Mouse (Mus musculus) forebrain, postnatal 0 days (tissue): Measurements from ENCODE around the gene Ffar2. TPM values are rescaled to one million over a fixed set of nuclear protein-coding genes. Genes with fewer than 3 reads are reported as not detected.
"Not testable (repeated sequence)": the region's sequence is repeated elsewhere in the genome, so short reads cannot be mapped to it uniquely, and the experiment has no call there.

ENCODE experiments used
- ATAC-seq: fragments of 200-750 bp; cut with Nextera tagmentation; 2 replicates; pipeline ENCODE4 v1.8.0; 2017; ENCODE audit warnings: mild to moderate bottlenecking, moderate library complexity
- DNase-seq: peaks from one replicate; pipeline ENCODE4 v3.0.0-alpha.2; 2015
- H3K27ac ChIP-seq: fragments of 300-500 bp; sonication (generic); 2 replicates; pipeline ENCODE4 v1.5.1; 2014; ENCODE audit warnings: low read depth, mild to moderate bottlenecking, antibody characterized with exemption, low read length, moderate library complexity, mixed read lengths
- H3K27me3 ChIP-seq: fragments of 300-500 bp; sonication (generic); 2 replicates; pipeline ENCODE4 v1.6.1; 2014; ENCODE audit warnings: mild to moderate bottlenecking, low read length, mixed read lengths; ENCODE audit not compliant: insufficient read depth
- H3K36me3 ChIP-seq: fragments of 300-500 bp; sonication (generic); 2 replicates; pipeline ENCODE4 v1.6.1; 2014; ENCODE audit warnings: mild to moderate bottlenecking, moderate library complexity; ENCODE audit not compliant: insufficient read depth
- H3K4me1 ChIP-seq: fragments of 300-500 bp; sonication (generic); 2 replicates; pipeline ENCODE4 v1.6.1; 2014; ENCODE audit warnings: antibody characterized with exemption; ENCODE audit not compliant: insufficient read depth
- H3K4me2 ChIP-seq: fragments of 300-500 bp; sonication (generic); 2 replicates; pipeline ENCODE4 v1.6.1; 2014; ENCODE audit warnings: low read depth, mild to moderate bottlenecking, moderate library complexity
- H3K4me3 ChIP-seq: fragments of 300-500 bp; sonication (generic); 2 replicates; pipeline ENCODE4 v1.5.1; 2014; ENCODE audit warnings: low read depth, low read length, mixed read lengths
- H3K9ac ChIP-seq: fragments of 300-500 bp; sonication (generic); 2 replicates; pipeline ENCODE4 v1.6.1; 2014; ENCODE audit warnings: mild to moderate bottlenecking
- H3K9me3 ChIP-seq: fragments of 300-500 bp; sonication (generic); 2 replicates; pipeline ENCODE4 v1.6.1; 2016; ENCODE audit warnings: low read length
- CTCF ChIP-seq: sonication (generic); IDR thresholded peaks from 2 replicates; pipeline ENCODE4 v1.5.1; 2016; ENCODE audit warnings: antibody characterized with exemption, control low read depth, low read depth
- WGBS: fragments of 180-500 bp; shearing (Covaris S2); extraction: QIAGEN DNeasy Blood & Tissue Kit; methylation state at CpG from one replicate; pipeline ENCODE4 v1.1.7; 2014; 5-methylcytosine and 5-hydroxymethylcytosine counted together
- polyA plus RNA-seq: library from polyadenylated mRNA; unstranded; fragments of >200 nt; fragmentation: Nextera tagmentation; extraction: Ambion mirVana; gene quantifications from 2 replicates; pipeline ENCODE4 v1.2.1, GENCODE M21; 2015
- total RNA-seq: library from RNA; depleted of rRNA; stranded (reverse); fragments of >200 nt; gene quantifications from 2 replicates; pipeline ENCODE4 v1.2.3, GENCODE M21; 2014

The Ffar2 gene
- total and polyA plus RNA-seq, 2 experiments from 2014 or later: 0.07 TPM; not detected in 1

GRCm38 (mm10) chr7:30841379-30841778, 17.8 kb upstream of the Ffar2 start:
- no peak overlapping the region for H3K9ac ChIP-seq
- H3K4me3 ChIP-seq: no peak overlapping the region
- DNase-seq (no peak), ATAC-seq (no peak)
- TF ChIP-seq CTCF: no peak
- no peak overlapping the region for H3K27ac ChIP-seq
- no peaks in the 10 kb centered on the region for H3K9me3 ChIP-seq
- no peaks in the 10 kb centered on the region for H3K4me1 ChIP-seq
- no peak overlapping the region for H3K4me2 ChIP-seq
- WGBS: 78% methylated on average over 4 of the region's 4 CpGs
- H3K27me3 ChIP-seq: no peaks in the 10 kb centered on the region
- no peaks in the 10 kb centered on the region for H3K36me3 ChIP-seq

- Histone ChIP-seq H3K4me3 (no peak overlapping the region), H3K36me3 (no peaks in the 10 kb centered on the region), H3K9me3 (no peaks in the 10 kb centered on the region), H3K27me3 (no peaks in the 10 kb centered on the region), H3K27ac (no peak overlapping the region), H3K4me2 (no peak overlapping the region), H3K9ac (no peak overlapping the region), H3K4me1 (no peaks in the 10 kb centered on the region)
- 42% methylated on average over 3 of the region's 3 CpGs for WGBS
- DNase-seq (no peak), ATAC-seq (no peak)
- no peak for TF ChIP-seq CTCF
These were observed 16.7 kb upstream of the Ffar2 start for GRCm38 (mm10) chr7:30840306-30840705.

DNA sequence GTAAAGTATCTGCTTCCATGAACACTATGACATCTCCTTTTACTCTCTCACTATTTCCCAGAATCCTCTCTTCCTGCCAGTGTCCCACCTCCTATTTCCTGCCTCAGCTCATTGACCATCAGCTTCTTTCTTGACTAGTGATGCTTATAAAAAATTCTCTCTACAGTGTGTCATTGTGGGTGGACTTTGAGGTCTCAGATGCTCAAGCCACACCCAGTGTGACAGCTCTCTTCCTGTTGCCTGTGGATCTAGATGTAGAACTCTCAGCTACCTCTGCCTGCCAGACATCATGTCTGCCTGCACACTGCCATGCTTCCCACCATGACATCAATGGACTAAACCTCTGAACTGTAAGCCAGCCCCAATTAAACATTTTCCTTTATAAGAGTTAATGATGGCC, 13.7 kb upstream of the Ffar2 start:
- H3K27me3 ChIP-seq: no peaks in the 10 kb centered on the region
- no peak overlapping the region for H3K9ac ChIP-seq
- DNase-seq (no peak), ATAC-seq (no peak)
- no peak overlapping the region for H3K4me2 ChIP-seq
- H3K4me3 ChIP-seq: no peak overlapping the region
- no peak for TF ChIP-seq CTCF
- no peaks in the 10 kb centered on the region for H3K4me1 ChIP-seq
- H3K36me3 ChIP-seq: no peaks in the 10 kb centered on the region
- no peaks in the 10 kb centered on the region for H3K9me3 ChIP-seq
- H3K27ac ChIP-seq: no peak overlapping the region

GRCm38 (mm10) chr7:30832684-30833083, 9.1 kb upstream of the Ffar2 start:
- H3K9ac ChIP-seq, H3K9me3 ChIP-seq, DNase-seq, H3K4me1 ChIP-seq, ATAC-seq, H3K36me3 ChIP-seq, H3K4me2 ChIP-seq, H3K27ac ChIP-seq, H3K27me3 ChIP-seq, H3K4me3 ChIP-seq: not testable (repeated sequence)
- WGBS: 64% methylated on average over 7 of the region's 11 CpGs

- no peak for TF ChIP-seq CTCF
- H3K4me1 ChIP-seq: no peaks in the 10 kb centered on the region
- DNase-seq (no peak), ATAC-seq (no peak)
- H3K27me3 ChIP-seq: no peaks in the 10 kb centered on the region
- no peak overlapping the region for H3K9ac ChIP-seq
- H3K9me3 ChIP-seq: no peaks in the 10 kb centered on the region
- WGBS: 74% methylated on average over 12 of the region's 17 CpGs
- H3K4me3 ChIP-seq: no peak overlapping the region
- H3K27ac ChIP-seq: no peak overlapping the region
- no peak overlapping the region for H3K4me2 ChIP-seq
- no peaks in the 10 kb centered on the region for H3K36me3 ChIP-seq
These were observed 8.7 kb upstream of the Ffar2 start for GRCm38 (mm10) chr7:30832261-30832660.

- H3K9me3 ChIP-seq: no peaks in the 10 kb centered on the region
- H3K4me2 ChIP-seq: no peak overlapping the region
- no peak for TF ChIP-seq CTCF
- 69% methylated on average over 3 of the region's 3 CpGs for WGBS
- H3K27me3 ChIP-seq: no peaks in the 10 kb centered on the region
- H3K4me3 ChIP-seq: no peak overlapping the region
- DNase-seq (no peak), ATAC-seq (no peak)
- H3K9ac ChIP-seq: no peak overlapping the region
- no peaks in the 10 kb centered on the region for H3K36me3 ChIP-seq
- no peaks in the 10 kb centered on the region for H3K4me1 ChIP-seq
- no peak overlapping the region for H3K27ac ChIP-seq
These were observed 5.9 kb upstream of the Ffar2 start for GRCm38 (mm10) chr7:30829428-30829827.

DNA sequence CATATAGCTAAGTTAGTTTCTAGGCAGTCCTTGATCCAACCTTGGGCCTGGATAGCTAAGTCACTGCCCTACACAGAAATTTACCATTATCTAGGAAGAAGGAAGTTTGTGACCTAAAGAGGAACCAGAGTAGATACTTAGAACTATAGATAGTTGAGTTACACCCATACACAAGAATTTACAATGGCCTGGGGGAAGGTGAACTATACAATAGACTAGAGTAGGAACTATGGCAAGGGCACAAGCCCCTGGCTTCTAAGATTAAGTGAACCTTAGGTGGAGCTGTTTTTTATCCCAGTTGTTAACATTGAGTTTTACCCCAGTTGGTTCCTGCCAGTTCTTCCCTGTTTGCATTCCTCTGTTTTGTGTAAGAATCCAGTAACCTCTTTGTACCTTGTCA, 5.3 kb upstream of the Ffar2 start:
- not testable (repeated sequence) for ATAC-seq, H3K36me3 ChIP-seq, H3K27me3 ChIP-seq, H3K4me1 ChIP-seq, H3K27ac ChIP-seq, H3K4me3 ChIP-seq, H3K4me2 ChIP-seq, DNase-seq, H3K9me3 ChIP-seq, H3K9ac ChIP-seq

DNA sequence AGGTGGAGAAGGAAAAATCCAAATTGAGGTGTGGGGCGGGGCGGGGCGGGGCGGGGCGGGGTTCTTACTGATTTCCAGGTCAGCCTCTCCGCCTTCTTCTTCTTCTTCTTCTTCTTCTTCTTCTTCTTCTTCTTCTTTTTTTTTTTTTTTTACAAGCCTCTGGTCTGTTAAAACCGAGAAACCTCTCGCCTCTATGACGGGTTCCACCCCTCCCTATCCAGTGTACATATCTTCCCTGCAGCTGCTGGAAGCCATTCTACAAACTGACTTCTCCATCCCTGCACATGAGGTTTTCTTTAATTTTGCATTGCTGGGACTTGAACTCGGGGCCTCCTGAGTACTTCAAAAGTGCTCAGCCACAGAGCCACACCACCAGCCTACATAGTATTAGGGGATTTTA, 3.1 kb upstream of the Ffar2 start:
- Histone ChIP-seq H3K4me3 (no peak overlapping the region), H3K4me2 (no peak overlapping the region), H3K36me3 (no peaks in the 10 kb centered on the region), H3K4me1 (no peaks in the 10 kb centered on the region), H3K9ac (no peak overlapping the region), H3K27ac (no peak overlapping the region), H3K9me3 (no peaks in the 10 kb centered on the region), H3K27me3 (no peaks in the 10 kb centered on the region)
- no peak for DNase-seq
- no peak for ATAC-seq
- TF ChIP-seq CTCF: no peak
- WGBS: 91% methylated on average over 10 of the region's 10 CpGs
